Mouse (Mus musculus): ENCODE results near the gene B3galt4.
"Not testable (repeated sequence)": the region's sequence is repeated elsewhere in the genome, so short reads cannot be mapped to it uniquely, and the experiment has no call there.

The B3galt4 gene

DNA sequence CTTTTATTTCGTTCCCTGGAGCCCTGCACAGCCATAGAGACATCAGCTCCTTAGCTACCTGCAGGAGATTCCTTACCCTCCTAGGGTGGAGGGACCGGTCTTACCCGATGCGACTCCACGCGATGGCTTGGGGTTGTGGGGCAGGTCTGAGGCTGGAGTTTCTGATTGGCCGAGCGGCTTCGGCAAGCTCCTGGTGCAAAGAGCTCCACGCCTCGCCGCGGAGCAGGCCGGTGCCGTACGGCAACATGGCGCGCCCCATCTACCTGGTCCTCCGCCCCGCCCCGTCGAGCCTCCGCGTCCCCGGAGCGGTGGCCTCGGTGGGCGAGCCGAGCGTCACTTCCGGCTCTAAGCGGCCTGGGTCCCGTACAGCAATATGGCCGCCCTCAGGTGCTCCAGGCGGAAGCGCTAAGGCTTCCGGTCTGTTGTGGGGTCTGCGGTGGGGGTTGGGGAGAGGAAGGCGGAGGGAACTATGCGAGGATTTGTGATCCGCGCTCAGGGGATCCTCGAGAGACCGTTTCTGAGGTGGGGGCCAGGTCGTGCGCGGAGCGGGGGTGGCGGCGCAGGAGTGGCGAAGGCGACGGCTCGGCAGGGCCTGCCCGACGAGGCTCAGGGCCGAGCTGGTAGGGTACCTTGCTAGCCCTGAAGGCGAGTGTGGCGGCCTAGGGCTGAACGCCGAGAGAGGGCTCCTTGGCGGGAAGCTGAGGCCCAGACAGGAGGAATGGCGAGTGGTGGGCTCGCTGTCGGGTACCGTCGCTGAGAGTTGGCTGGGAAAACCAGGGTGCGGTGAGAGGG lies 42.0 kb downstream of the B3galt4 start, which contains the start of gene Daxx:
Gene Daxx, plus strand, starts transcription at position 338 of the 792 bp plus-strand sequence.
- DNase-seq (ENCODE audit: extremely low read depth, low read depth), result peak; percentile 92

DNA sequence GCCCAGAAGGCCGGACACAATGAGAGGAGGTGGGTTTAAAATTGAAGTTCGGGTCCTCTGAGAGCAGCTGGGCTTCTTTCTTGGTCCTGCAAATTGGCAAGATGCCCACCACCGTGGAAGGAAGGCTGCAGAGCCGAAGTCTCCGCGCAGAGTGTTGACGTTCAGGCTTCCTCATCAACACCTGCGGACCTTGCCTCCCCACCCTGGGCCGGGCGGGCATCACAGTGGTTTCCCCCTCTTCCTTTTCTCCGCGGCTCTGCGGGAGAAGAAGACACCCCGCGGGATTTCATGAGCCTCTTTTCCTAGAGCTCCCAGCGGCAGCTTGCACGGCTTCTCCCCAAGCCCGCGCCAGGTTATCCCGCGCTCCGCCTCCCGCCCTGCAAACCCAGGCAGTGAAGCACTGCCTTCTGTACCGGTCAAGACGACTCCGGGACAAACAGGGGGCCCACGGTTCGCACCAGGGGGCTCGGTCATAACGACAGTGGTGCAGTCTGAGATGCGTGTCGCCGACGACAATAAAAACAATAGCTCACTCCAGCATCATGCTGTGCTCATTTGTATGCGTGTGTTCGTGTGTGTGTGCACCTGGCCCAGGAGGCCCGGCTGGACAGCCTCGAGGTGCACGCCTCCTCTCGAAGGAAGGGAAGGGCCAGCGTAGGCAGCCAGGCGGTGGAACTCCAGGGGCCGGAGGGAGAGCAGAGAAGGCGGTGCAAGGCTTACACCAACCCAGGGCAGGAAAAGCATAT lies 42.8 kb downstream of the B3galt4 start:
- no peak for DNase-seq (ENCODE audit: extremely low read depth, low read depth)

GRCm38 (mm10) chr17:33904835-33905234 lies 46.5 kb downstream of the B3galt4 start, which contains the start of gene Platr17:
TSS of gene Platr17 (plus strand) at chr17:33905135.
- DNase-seq (ENCODE audit: extremely low read depth, low read depth), result not testable (repeated sequence)

GRCm38 (mm10) chr17:33903911-33904651 lies 47.2 kb downstream of the B3galt4 start:
- not testable (repeated sequence) for DNase-seq (ENCODE audit: extremely low read depth, low read depth)

GRCm38 (mm10) chr17:33902491-33902890 lies 48.8 kb downstream of the B3galt4 start:
- no peak for DNase-seq (ENCODE audit: extremely low read depth, low read depth)

DNA sequence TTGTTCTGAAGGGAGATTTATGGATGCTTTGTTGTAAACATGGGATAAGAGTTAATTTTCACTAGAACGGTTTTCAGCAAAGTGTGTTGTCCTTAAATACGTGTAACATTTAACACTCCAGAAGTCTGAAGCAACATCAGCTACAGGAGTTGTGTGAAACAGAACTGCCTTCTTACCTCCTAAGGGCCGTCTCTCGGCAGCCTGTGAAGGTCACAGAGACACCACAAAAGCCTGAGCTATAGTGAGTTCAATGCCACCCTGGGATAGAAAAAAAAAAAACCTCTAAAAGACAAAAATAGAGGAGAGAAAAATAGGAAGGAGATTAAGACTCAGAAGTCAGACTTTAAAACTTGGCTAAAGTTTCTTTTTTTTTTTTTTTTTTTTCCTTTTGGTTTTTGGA lies 49.2 kb downstream of the B3galt4 start:
- DNase-seq (ENCODE audit: extremely low read depth, low read depth), result no peak

- DNase-seq (ENCODE audit: extremely low read depth, low read depth), result no peak
These were observed 49.6 kb downstream of the B3galt4 start for GRCm38 (mm10) chr17:33901653-33902052.

- no peak for DNase-seq (ENCODE audit: extremely low read depth, low read depth)
These were observed 50.3 kb downstream of the B3galt4 start for GRCm38 (mm10) chr17:33900989-33901314.

DNA sequence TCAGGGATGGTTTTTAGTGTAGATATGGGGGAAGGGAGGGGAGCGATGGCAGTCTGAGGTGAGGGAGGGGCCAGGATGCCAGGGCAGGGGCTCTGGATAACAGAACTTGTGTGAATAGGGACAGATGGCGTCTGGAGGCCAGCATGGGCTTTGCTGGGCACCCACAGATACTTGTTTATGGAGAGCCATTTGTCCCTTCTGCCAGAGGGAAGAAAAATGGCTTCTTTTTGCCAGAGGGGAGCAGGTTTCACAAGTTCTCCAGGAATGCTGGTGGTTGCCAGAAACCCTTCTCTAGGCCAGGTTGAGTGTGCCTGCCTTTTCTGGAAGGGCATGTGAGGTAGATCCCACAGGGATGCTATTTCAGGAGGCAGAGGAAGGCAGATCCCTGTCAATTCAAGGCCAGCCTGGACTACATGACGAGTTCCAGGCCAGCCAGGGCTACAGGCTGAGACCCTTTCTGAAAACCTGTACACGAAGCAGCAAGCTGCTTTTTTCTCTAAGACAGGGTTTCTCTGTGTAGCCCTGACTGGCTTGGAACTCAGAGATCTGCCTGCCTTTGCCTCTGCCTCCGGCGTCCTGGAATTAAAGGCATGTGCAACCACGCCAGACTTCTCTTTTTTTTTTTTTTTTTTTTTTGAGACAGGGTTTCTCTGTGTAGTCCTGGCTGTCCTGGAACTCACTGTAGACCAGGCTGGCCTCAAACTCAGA lies 50.9 kb downstream of the B3galt4 start:
- DNase-seq (ENCODE audit: extremely low read depth, low read depth), result no peak
